Mouse (Mus musculus) neural tube, embryonic 14.5 days (tissue): ENCODE measurements at regions not wholly inside any gene's neighbourhood (a gene's known extent, or its start where the extent isn't known, plus 50 kb on each side); places are given as distances from the start of the nearest gene placed in this dataset.

Source experiments
- ATAC-seq: fragments of 200-750 bp; cut with Nextera tagmentation; 2 replicates; pipeline ENCODE4 v1.8.0; 2017; ENCODE audit warnings: low read depth, mild to moderate bottlenecking, moderate TSS enrichment, moderate library complexity
- H3K27ac ChIP-seq: fragments of 300-500 bp; sonication (generic); 2 replicates; pipeline ENCODE4 v1.5.1; 2014; ENCODE audit warnings: low read depth, mild to moderate bottlenecking, control low read depth, low read length, moderate library complexity, mixed read lengths
- H3K27me3 ChIP-seq: fragments of 300-500 bp; sonication (generic); 2 replicates; pipeline ENCODE4 v1.6.1; 2014; ENCODE audit warnings: low read length; ENCODE audit not compliant: control insufficient read depth, insufficient read depth
- H3K36me3 ChIP-seq: fragments of 300-500 bp; sonication (generic); 2 replicates; pipeline ENCODE4 v1.6.1; 2014; ENCODE audit warnings: low read length, mixed read lengths; ENCODE audit not compliant: control insufficient read depth, insufficient read depth
- H3K4me1 ChIP-seq: fragments of 300-500 bp; sonication (generic); 2 replicates; pipeline ENCODE4 v1.6.1; 2014; ENCODE audit warnings: low read length; ENCODE audit not compliant: control insufficient read depth, insufficient read depth
- H3K4me2 ChIP-seq: fragments of 300-500 bp; sonication (generic); 2 replicates; pipeline ENCODE4 v1.6.1; 2014; ENCODE audit warnings: mild to moderate bottlenecking, low read depth, low read length, control low read depth
- H3K4me3 ChIP-seq: fragments of 300-500 bp; sonication (generic); 2 replicates; pipeline ENCODE4 v1.5.1; 2014; ENCODE audit warnings: low read depth, low read length, control low read depth, mixed read lengths
- H3K9ac ChIP-seq: fragments of 300-500 bp; sonication (generic); replicated peaks from 2 replicates; pipeline ENCODE4 v1.6.1; 2014; ENCODE audit warnings: low read depth, mild to moderate bottlenecking, control low read depth, low read length, mixed read lengths
- H3K9me3 ChIP-seq: fragments of 300-500 bp; sonication (generic); 2 replicates; pipeline ENCODE4 v1.6.1; 2016; ENCODE audit warnings: low read length; ENCODE audit not compliant: control insufficient read depth
- WGBS: fragments of 180-500 bp; shearing (Covaris S2); extraction: QIAGEN DNeasy Blood & Tissue Kit; methylation state at CpG from one replicate; pipeline ENCODE4 v1.1.7; 2014; 5-methylcytosine and 5-hydroxymethylcytosine counted together

GRCm38 (mm10) chr8:128109036-128109435 lies 249.4 kb upstream of the Nrp1 start:
- no peak for ATAC-seq
- no peak overlapping the region for H3K27ac ChIP-seq
- H3K4me2 ChIP-seq = no peak overlapping the region
- no peak overlapping the region for H3K4me3 ChIP-seq
- H3K9ac ChIP-seq = no peak overlapping the region
- no peaks in the 10 kb centered on the region for H3K36me3 ChIP-seq
- WGBS = 88% methylated on average over 3 of the region's 3 CpGs
- no peaks in the 10 kb centered on the region for H3K4me1 ChIP-seq
- H3K27me3 ChIP-seq = no peaks in the 10 kb centered on the region
- no peaks in the 10 kb centered on the region for H3K9me3 ChIP-seq

GRCm38 (mm10) chr8:128111132-128111531 lies 247.3 kb upstream of the Nrp1 start:
- WGBS = 85% methylated on average over 3 of the region's 3 CpGs

GRCm38 (mm10) chr8:128113116-128113515 lies 245.3 kb upstream of the Nrp1 start:
- no peaks in the 10 kb centered on the region for H3K9me3 ChIP-seq
- no peaks in the 10 kb centered on the region for H3K27me3 ChIP-seq
- no peak for ATAC-seq
- 79% methylated on average over 1 of the region's 1 CpGs for WGBS
- H3K27ac ChIP-seq = no peak overlapping the region
- H3K36me3 ChIP-seq = no peaks in the 10 kb centered on the region
- no peak overlapping the region for H3K9ac ChIP-seq
- H3K4me2 ChIP-seq = no peak overlapping the region
- H3K4me3 ChIP-seq = no peak overlapping the region
- H3K4me1 ChIP-seq = no peaks in the 10 kb centered on the region

More at GRCm38 (mm10) chr8:128111132-128111531, 247.3 kb upstream of the Nrp1 start:
- Histone ChIP-seq H3K4me3 (no peak overlapping the region), H3K4me2 (no peak overlapping the region), H3K27me3 (no peaks in the 10 kb centered on the region), H3K9me3 (no peaks in the 10 kb centered on the region), H3K36me3 (no peaks in the 10 kb centered on the region), H3K27ac (no peak overlapping the region), H3K9ac (no peak overlapping the region), H3K4me1 (no peaks in the 10 kb centered on the region)
- no peak for ATAC-seq

GRCm38 (mm10) chr8:128141290-128141966 lies 217.0 kb upstream of the Nrp1 start:
- H3K4me3 ChIP-seq = no peak overlapping the region
- 85% methylated on average over 4 of the region's 4 CpGs for WGBS
- H3K27me3 ChIP-seq = no peaks in the 10 kb centered on the region
- no peak overlapping the region for H3K9ac ChIP-seq
- H3K36me3 ChIP-seq = no peaks in the 10 kb centered on the region
- H3K27ac ChIP-seq = no peak overlapping the region
- no peaks in the 10 kb centered on the region for H3K4me1 ChIP-seq
- ATAC-seq = no peak
- no peak overlapping the region for H3K4me2 ChIP-seq
- H3K9me3 ChIP-seq = no peaks in the 10 kb centered on the region

GRCm38 (mm10) chr8:128148351-128148942 lies 210.0 kb upstream of the Nrp1 start:
- Histone ChIP-seq H3K36me3 (no peaks in the 10 kb centered on the region), H3K9me3 (no peaks in the 10 kb centered on the region), H3K9ac (no peak overlapping the region), H3K4me2 (no peak overlapping the region), H3K27ac (no peak overlapping the region), H3K4me1 (no peaks in the 10 kb centered on the region), H3K4me3 (no peak overlapping the region), H3K27me3 (no peaks in the 10 kb centered on the region)
- no peak for ATAC-seq
- 93% methylated on average over 3 of the region's 3 CpGs for WGBS

- no peak overlapping the region for H3K4me2 ChIP-seq
- no peaks in the 10 kb centered on the region for H3K4me1 ChIP-seq
- H3K9me3 ChIP-seq = no peaks in the 10 kb centered on the region
- no peak overlapping the region for H3K4me3 ChIP-seq
- H3K27me3 ChIP-seq = no peaks in the 10 kb centered on the region
- ATAC-seq = no peak
- no peaks in the 10 kb centered on the region for H3K36me3 ChIP-seq
- no peak overlapping the region for H3K27ac ChIP-seq
- H3K9ac ChIP-seq = no peak overlapping the region
Observed at GRCm38 (mm10) chr8:128155604-128156003, 202.8 kb upstream of the Nrp1 start.

GRCm38 (mm10) chr8:128156221-128156620 lies 202.2 kb upstream of the Nrp1 start:
- no peak overlapping the region for H3K4me3 ChIP-seq
- WGBS = 35% methylated on average over 3 of the region's 3 CpGs

GRCm38 (mm10) chr8:128162857-128163256 lies 195.5 kb upstream of the Nrp1 start:
- Histone ChIP-seq H3K27me3 (no peaks in the 10 kb centered on the region), H3K27ac (no peak overlapping the region), H3K9me3 (no peaks in the 10 kb centered on the region), H3K4me2 (no peak overlapping the region), H3K4me3 (no peak overlapping the region), H3K4me1 (no peaks in the 10 kb centered on the region), H3K36me3 (no peaks in the 10 kb centered on the region), H3K9ac (no peak overlapping the region)
- no peak for ATAC-seq

More at GRCm38 (mm10) chr8:128156221-128156620, 202.2 kb upstream of the Nrp1 start:
- Histone ChIP-seq H3K27ac (no peak overlapping the region), H3K4me1 (no peaks in the 10 kb centered on the region), H3K9me3 (no peaks in the 10 kb centered on the region), H3K4me2 (no peak overlapping the region), H3K9ac (no peak overlapping the region), H3K36me3 (no peaks in the 10 kb centered on the region), H3K27me3 (no peaks in the 10 kb centered on the region)
- no peak for ATAC-seq

GRCm38 (mm10) chr8:128164976-128165375 lies 193.4 kb upstream of the Nrp1 start:
- H3K27ac ChIP-seq = no peak overlapping the region
- H3K4me2 ChIP-seq = no peak overlapping the region
- H3K9ac ChIP-seq = no peak overlapping the region
- no peak for ATAC-seq
- H3K27me3 ChIP-seq = no peaks in the 10 kb centered on the region
- no peak overlapping the region for H3K4me3 ChIP-seq
- H3K36me3 ChIP-seq = no peaks in the 10 kb centered on the region
- no peaks in the 10 kb centered on the region for H3K4me1 ChIP-seq
- H3K9me3 ChIP-seq = no peaks in the 10 kb centered on the region
- WGBS = 95% methylated on average over 5 of the region's 5 CpGs
